In the genomic region with DNA sequence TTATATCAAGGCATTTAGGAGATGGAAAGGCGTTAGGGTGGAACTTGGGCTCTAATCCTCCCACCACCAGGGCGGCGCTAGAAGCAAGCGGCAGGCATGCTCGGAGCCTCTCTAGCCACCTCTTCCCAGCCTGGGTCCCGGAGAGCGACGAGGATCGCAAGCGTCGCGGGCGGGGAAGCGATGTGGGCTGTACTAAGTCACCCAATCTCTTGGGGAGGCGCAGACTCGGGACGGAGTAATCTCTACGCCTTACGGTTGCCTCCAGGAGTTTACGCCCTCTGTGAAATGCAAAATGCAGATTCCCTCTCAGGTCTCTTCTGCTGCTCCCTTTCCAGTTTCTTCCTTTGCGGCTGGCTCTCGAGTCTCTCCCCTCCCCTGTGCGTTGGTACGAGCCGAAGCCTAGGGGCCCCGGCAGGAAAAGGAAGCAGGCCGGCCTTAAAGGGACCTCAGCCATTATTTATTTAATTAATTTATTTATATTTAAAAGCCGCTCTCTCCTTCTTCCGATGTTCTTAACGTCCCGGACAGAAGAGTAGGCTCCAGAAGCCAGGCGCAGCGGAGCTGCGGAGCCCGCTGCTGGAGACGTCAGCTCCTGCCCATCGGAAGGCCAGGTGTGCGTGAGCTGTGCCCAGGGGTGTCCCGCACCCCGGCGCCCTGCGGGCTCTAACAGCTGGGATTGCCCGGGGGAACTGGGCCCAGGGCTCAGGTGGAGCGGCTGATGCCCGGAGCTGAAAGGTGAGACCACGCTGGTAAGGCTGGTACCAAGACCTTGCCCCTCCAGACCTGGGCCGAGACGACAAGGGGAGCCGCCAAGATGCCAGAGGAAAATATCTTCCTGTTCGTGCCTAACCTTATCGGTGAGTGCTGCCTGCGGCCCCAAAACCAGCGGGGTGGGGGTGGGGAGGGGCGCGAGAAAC, we compare ENCODE assay signal across 8 mouse cellular contexts. TPM values are rescaled to one million over a fixed set of nuclear protein-coding genes. Genes with fewer than 3 reads are reported as not detected.
DNase-seq lines count a peak whose midpoint lies in the region; ATAC-seq and TF ChIP-seq lines count a peak whose summit lies in the region.

Gene Cdiptos, minus strand, starts transcription at position 149 of the 917 bp plus-strand sequence.

- H3K4me2 ChIP-seq in heart, embryonic 12.5 days, result peak within 1 kb of the TSS; percentile 83
- H3K4me2 ChIP-seq in kidney, postnatal 0 days (ENCODE audit: low read length), result peak within 1 kb of the TSS; percentile 68
- H3K4me2 ChIP-seq in liver, embryonic 11.5 days, result peak within 1 kb of the TSS; percentile 92
- peak within 1 kb of the TSS; percentile 54 for H3K4me2 ChIP-seq in stomach, embryonic 14.5 days (replicated peaks; ENCODE audit: low read depth, low read length)

- peak; percentile 97 to 98 for DNase-seq in B cell, adult 2 months
- DNase-seq in brain, adult 2 months (ENCODE audit: low read depth, low spot score), result peak; percentile 99
- peak; percentile 98 for DNase-seq in kidney, postnatal 0 days (ENCODE audit: low spot score)
- DNase-seq in liver, embryonic 11.5 days (ENCODE audit: low spot score), result peak; percentile 95
- DNase-seq in naive thymus-derived CD4-positive, alpha-beta T cell, adult 2 months (ENCODE audit: low read depth), result peak; percentile 97

- H3K9me3 ChIP-seq in heart, embryonic 12.5 days (replicated peaks), result no peaks in the 10 kb centered on the region
- no peaks in the 10 kb centered on the region for H3K9me3 ChIP-seq in kidney, postnatal 0 days (replicated peaks; ENCODE audit: low read length)
- no peaks in the 10 kb centered on the region for H3K9me3 ChIP-seq in liver, embryonic 11.5 days (ENCODE audit: control insufficient read depth, low read length)
- no peaks in the 10 kb centered on the region for H3K9me3 ChIP-seq in stomach, embryonic 14.5 days (ENCODE audit: control insufficient read depth, low read depth, low read length)

- peak within 1 kb of the TSS; percentile 93 for H3K9ac ChIP-seq in heart, embryonic 12.5 days
- H3K9ac ChIP-seq in kidney, postnatal 0 days (ENCODE audit: low read depth, low read length), result peak within 1 kb of the TSS; percentile 87
- peak within 1 kb of the TSS; percentile 99 for H3K9ac ChIP-seq in liver, embryonic 11.5 days (ENCODE audit: low read depth, low read length)
- peak within 1 kb of the TSS; percentile 98 for H3K9ac ChIP-seq in stomach, embryonic 14.5 days (replicated peaks; ENCODE audit: low read depth, low read length)

- no peaks in the 10 kb centered on the region for H3K27me3 ChIP-seq in heart, embryonic 12.5 days (replicated peaks)
- no peaks in the 10 kb centered on the region for H3K27me3 ChIP-seq in kidney, postnatal 0 days (ENCODE audit: insufficient read depth, low read length)
- no peaks in the 10 kb centered on the region for H3K27me3 ChIP-seq in liver, embryonic 11.5 days (replicated peaks; ENCODE audit: control insufficient read depth, insufficient read depth, low read length)
- H3K27me3 ChIP-seq in stomach, embryonic 14.5 days (ENCODE audit: control insufficient read depth, insufficient read depth, low read length), result no peaks in the 10 kb centered on the region

- H3K36me3 ChIP-seq in heart, embryonic 12.5 days, result peaks cover 33% of the 10 kb centered on the region
- H3K36me3 ChIP-seq in kidney, postnatal 0 days (ENCODE audit: insufficient read depth, low read length), result peaks cover 20% of the 10 kb centered on the region
- H3K36me3 ChIP-seq in liver, embryonic 11.5 days (ENCODE audit: control insufficient read depth, insufficient read depth, low read length), result peaks cover 20% of the 10 kb centered on the region
- H3K36me3 ChIP-seq in stomach, embryonic 14.5 days (ENCODE audit: control insufficient read depth, insufficient read depth, low read length), result peaks cover 25% of the 10 kb centered on the region

- ATAC-seq in erythroblast, adult 5-6 weeks (replicated peaks; ENCODE audit: low FRiP score, poor library complexity, severe bottlenecking), result peak; percentile 93
- peak; percentile 94 for ATAC-seq in heart, embryonic 12.5 days (ENCODE audit: insufficient number of reproducible peaks, low FRiP score)
- ATAC-seq in kidney, postnatal 0 days (replicated peaks; ENCODE audit: low FRiP score, low read depth), result peak; percentile 95
- peak; percentile 93 for ATAC-seq in liver, embryonic 11.5 days (replicated peaks; ENCODE audit: low FRiP score)
- ATAC-seq in stomach, embryonic 14.5 days (ENCODE audit: insufficient number of reproducible peaks, insufficient read depth, low FRiP score, low read depth), result peak; percentile 93

- WGBS in heart, embryonic 12.5 days, result under 1% methylated on average over 55 of the region's 55 CpGs
- under 1% methylated on average over 55 of the region's 55 CpGs for WGBS in kidney, postnatal 0 days
- under 1% methylated on average over 55 of the region's 55 CpGs for WGBS in liver, embryonic 11.5 days
- WGBS in stomach, embryonic 14.5 days, result under 1% methylated on average over 53 of the region's 55 CpGs

- H3K4me3 ChIP-seq in heart, embryonic 12.5 days, result peak within 1 kb of the TSS; percentile 85
- H3K4me3 ChIP-seq in kidney, postnatal 0 days (replicated peaks; ENCODE audit: low read depth, low read length), result peak within 1 kb of the TSS; percentile 73
- H3K4me3 ChIP-seq in liver, embryonic 11.5 days (ENCODE audit: low read depth, low read length), result peak within 1 kb of the TSS; percentile 98
- H3K4me3 ChIP-seq in stomach, embryonic 14.5 days (ENCODE audit: low read depth, low read length), result peak within 1 kb of the TSS; percentile 100

- H3K27ac ChIP-seq in heart, embryonic 12.5 days (ENCODE audit: poor library complexity, severe bottlenecking), result peak within 1 kb of the TSS; percentile 86
- H3K27ac ChIP-seq in kidney, postnatal 0 days, result peak within 1 kb of the TSS; percentile 95
- peak within 1 kb of the TSS; percentile 88 for H3K27ac ChIP-seq in liver, embryonic 11.5 days (ENCODE audit: low read depth, low read length)
- H3K27ac ChIP-seq in stomach, embryonic 14.5 days (ENCODE audit: low read length), result peak within 1 kb of the TSS; percentile 96

- peaks cover 10% of the 10 kb centered on the region for H3K4me1 ChIP-seq in heart, embryonic 12.5 days (replicated peaks)
- 0 out of 2 replicates have a peak, but pooled peaks cover 4% of the 10 kb centered on the region for H3K4me1 ChIP-seq in kidney, postnatal 0 days (replicated peaks; ENCODE audit: insufficient read depth, low read length)
- peaks cover 13% of the 10 kb centered on the region; the same call in 1 of the 2 replicates for H3K4me1 ChIP-seq in liver, embryonic 11.5 days (replicated peaks; ENCODE audit: control insufficient read depth, insufficient read depth, low read length)
- H3K4me1 ChIP-seq in stomach, embryonic 14.5 days (ENCODE audit: control insufficient read depth, insufficient read depth, low read length), result peaks cover 4% of the 10 kb centered on the region; the same call in 1 of the 2 replicates

- peak; percentile 100 for TF ChIP-seq CTCF in kidney, postnatal 0 days (IDR thresholded peaks at IDR 0.05; ENCODE audit: low read depth)

RNA-seq across cellular contexts. Expression of gene Cdiptos, which starts in this region (rescaled TPM):
- total RNA-seq in erythroblast, adult 5-6 weeks (2015; ENCODE audit: low replicate concordance), result 5.0 TPM in 1 of 2 replicates, not detected in the other
- total RNA-seq in erythroblast, adult 5-6 weeks (2017; ENCODE audit: low replicate concordance), result not detected in 2 replicates
- 0.70 and 1.3 TPM in 2 replicates for polyA plus RNA-seq in heart, embryonic 12.5 days (2016; fragmentation: Nextera tagmentation; extraction: Ambion mirVana)
- polyA plus RNA-seq in kidney, postnatal 0 days (2015; fragmentation: Nextera tagmentation; extraction: Ambion mirVana), result 1.6 and 2.8 TPM in 2 replicates
- 0.67 and 1.0 TPM in 2 replicates for polyA plus RNA-seq in liver, embryonic 11.5 days (2014; fragmentation: Nextera tagmentation; extraction: Ambion mirVana)
- 1.6 and 2.8 TPM in 2 replicates for polyA plus RNA-seq in stomach, embryonic 14.5 days (2014; fragmentation: Nextera tagmentation; extraction: Ambion mirVana)

Comparison
In these comparisons a context has a peak if more than half of its experiments do, and no peak if none do; other contexts are left out.
1. Peak in every context shown above with its lines: DNase-seq, ATAC-seq, H3K4me3 ChIP-seq and H3K27ac ChIP-seq.